Mouse (Mus musculus) limb, embryonic 11.5 days (tissue): ENCODE data around the gene Capn10. TPM values are rescaled to one million over a fixed set of nuclear protein-coding genes. Genes with fewer than 3 reads are reported as not detected.

ENCODE experiments used
- ATAC-seq: fragments of 200-750 bp; cut with Nextera tagmentation; 2 replicates; pipeline ENCODE4 v1.8.0; 2017; ENCODE audit warnings: low read depth; ENCODE audit not compliant: insufficient number of reproducible peaks, low FRiP score, low TSS enrichment
- DNase-seq: peaks from one replicate; pipeline ENCODE4 v3.0.0-alpha.2; 2015; ENCODE audit warnings: low spot score
- H3K27ac ChIP-seq: fragments of 300-500 bp; sonication (generic); replicated peaks from 2 replicates; pipeline ENCODE4 v1.5.1; 2014; ENCODE audit warnings: low read depth, mild to moderate bottlenecking, low read length
- H3K27me3 ChIP-seq: fragments of 300-500 bp; sonication (generic); 2 replicates; pipeline ENCODE4 v1.6.1; 2014; ENCODE audit warnings: mild to moderate bottlenecking, low read length, mixed read lengths; ENCODE audit not compliant: control insufficient read depth, insufficient read depth
- H3K36me3 ChIP-seq: fragments of 300-500 bp; sonication (generic); 2 replicates; pipeline ENCODE4 v1.6.1; 2014; ENCODE audit warnings: mild to moderate bottlenecking, low read length, moderate library complexity, mixed read lengths; ENCODE audit not compliant: control insufficient read depth, insufficient read depth
- H3K4me1 ChIP-seq: fragments of 300-500 bp; sonication (generic); 2 replicates; pipeline ENCODE4 v1.6.1; 2014; ENCODE audit warnings: low read length, mixed read lengths; ENCODE audit not compliant: control insufficient read depth, insufficient read depth
- H3K4me2 ChIP-seq: fragments of 300-500 bp; sonication (generic); 2 replicates; pipeline ENCODE4 v1.6.1; 2014; ENCODE audit warnings: low read depth, mild to moderate bottlenecking, moderate library complexity; ENCODE audit not compliant: severe bottlenecking
- H3K4me3 ChIP-seq: fragments of 300-500 bp; sonication (generic); 2 replicates; pipeline ENCODE4 v1.5.1; 2014; ENCODE audit warnings: low read depth, low read length
- H3K9ac ChIP-seq: fragments of 300-500 bp; sonication (generic); 2 replicates; pipeline ENCODE4 v1.6.1; 2014; ENCODE audit warnings: mild to moderate bottlenecking, low read length
- H3K9me3 ChIP-seq: fragments of 300-500 bp; sonication (generic); 2 replicates; pipeline ENCODE4 v1.6.1; 2016; ENCODE audit warnings: low read length; ENCODE audit not compliant: control insufficient read depth
- WGBS: fragments of 180-500 bp; shearing (Covaris S2); extraction: QIAGEN DNeasy Blood & Tissue Kit; methylation state at CpG from one replicate; pipeline ENCODE4 v1.1.7; 2014; 5-methylcytosine and 5-hydroxymethylcytosine counted together
- polyA plus RNA-seq: library from polyadenylated mRNA; unstranded; fragments of >200 nt; fragmentation: Nextera tagmentation; extraction: Ambion mirVana; gene quantifications from 2 replicates; pipeline ENCODE4 v1.2.1, GENCODE M21; 2014

Capn10 gene
- polyA plus RNA-seq: 31.9 and 36.5 TPM in 2 replicates

- 0% methylated on average over 45 of the region's 45 CpGs for WGBS
- ATAC-seq: peak; percentile 99
- Histone ChIP-seq H3K27me3 (no peaks in the 10 kb centered on the region), H3K36me3 (peaks cover 4% of the 10 kb centered on the region; the same call in 1 of the 2 replicates), H3K27ac (peak within 1 kb of the TSS; percentile 89), H3K4me3 (peak within 1 kb of the TSS; percentile 81), H3K4me2 (peak within 1 kb of the TSS; percentile 84), H3K4me1 (peaks cover 10% of the 10 kb centered on the region), H3K9ac (peak within 1 kb of the TSS; percentile 75), H3K9me3 (no peaks in the 10 kb centered on the region)
- peak; percentile 94 for DNase-seq
These were observed at the start of gene Capn10 for GRCm38 (mm10) chr1:92934182-92934827. Gene Capn10 (plus strand): TSS chr1:92934376.

GRCm38 (mm10) chr1:92888901-92889655 is 45.1 kb upstream of the Capn10 start:
- no peak overlapping the region for H3K27ac ChIP-seq
- no peak overlapping the region for H3K9ac ChIP-seq
- H3K4me1 ChIP-seq: no peaks in the 10 kb centered on the region
- ATAC-seq: no peak
- H3K4me3 ChIP-seq: no peak overlapping the region
- DNase-seq: no peak
- H3K9me3 ChIP-seq: no peaks in the 10 kb centered on the region
- no peaks in the 10 kb centered on the region for H3K36me3 ChIP-seq
- H3K4me2 ChIP-seq: no peak overlapping the region
- H3K27me3 ChIP-seq: no peaks in the 10 kb centered on the region
- 77% methylated on average over 7 of the region's 7 CpGs for WGBS

GRCm38 (mm10) chr1:92892791-92893190 is 41.4 kb upstream of the Capn10 start:
- DNase-seq: no peak
- Histone ChIP-seq H3K4me1 (no peaks in the 10 kb centered on the region), H3K27ac (no peak overlapping the region), H3K4me3 (no peak overlapping the region), H3K9me3 (no peaks in the 10 kb centered on the region), H3K9ac (no peak overlapping the region), H3K36me3 (no peaks in the 10 kb centered on the region), H3K4me2 (no peak overlapping the region), H3K27me3 (no peaks in the 10 kb centered on the region)
- ATAC-seq: no peak
- 72% methylated on average over 3 of the region's 3 CpGs for WGBS

GRCm38 (mm10) chr1:92893896-92894295 is 40.3 kb upstream of the Capn10 start:
- 74% methylated on average over 3 of the region's 3 CpGs for WGBS
- Histone ChIP-seq H3K9ac (no peak overlapping the region), H3K4me2 (no peak overlapping the region), H3K36me3 (no peaks in the 10 kb centered on the region), H3K4me3 (no peak overlapping the region), H3K4me1 (no peaks in the 10 kb centered on the region), H3K9me3 (no peaks in the 10 kb centered on the region), H3K27me3 (no peaks in the 10 kb centered on the region), H3K27ac (no peak overlapping the region)
- DNase-seq (no peak), ATAC-seq (no peak)

GRCm38 (mm10) chr1:92895089-92895488 is 39.1 kb upstream of the Capn10 start:
- H3K4me2 ChIP-seq: no peak overlapping the region
- DNase-seq (peak; percentile 84), ATAC-seq (peak; percentile 70; the same call in 1 of the 2 replicates)
- H3K9ac ChIP-seq: no peak overlapping the region
- no peaks in the 10 kb centered on the region for H3K36me3 ChIP-seq
- no peaks in the 10 kb centered on the region for H3K9me3 ChIP-seq
- no peaks in the 10 kb centered on the region for H3K4me1 ChIP-seq
- no peak overlapping the region for H3K4me3 ChIP-seq
- WGBS: 13% methylated on average over 3 of the region's 3 CpGs
- H3K27me3 ChIP-seq: no peaks in the 10 kb centered on the region
- no peak overlapping the region for H3K27ac ChIP-seq

- Histone ChIP-seq H3K9me3 (no peaks in the 10 kb centered on the region), H3K4me3 (no peak within 1 kb of the TSS), H3K36me3 (no peaks in the 10 kb centered on the region), H3K27me3 (no peaks in the 10 kb centered on the region), H3K9ac (no peak within 1 kb of the TSS), H3K4me1 (no peaks in the 10 kb centered on the region), H3K4me2 (peak within 1 kb of the TSS; percentile 33), H3K27ac (no peak within 1 kb of the TSS)
- DNase-seq (peak; percentile 78), ATAC-seq (peak; percentile 60; the same call in 1 of the 2 replicates)
- under 1% methylated on average over 15 of the region's 15 CpGs for WGBS
These were observed 31.4 kb upstream of the Capn10 start, which contains the start of gene Ankmy1 for GRCm38 (mm10) chr1:92902786-92903185. Gene Ankmy1 (minus strand): TSS chr1:92902906.

GRCm38 (mm10) chr1:92903627-92904026 is 30.5 kb upstream of the Capn10 start:
- Histone ChIP-seq H3K4me2 (no peak overlapping the region), H3K9me3 (no peaks in the 10 kb centered on the region), H3K4me3 (no peak overlapping the region), H3K36me3 (no peaks in the 10 kb centered on the region), H3K4me1 (no peaks in the 10 kb centered on the region), H3K27me3 (no peaks in the 10 kb centered on the region), H3K27ac (no peak overlapping the region), H3K9ac (no peak overlapping the region)
- WGBS: 78% methylated on average over 4 of the region's 4 CpGs
- DNase-seq: no peak
- no peak for ATAC-seq

- Histone ChIP-seq H3K4me3 (no peak overlapping the region), H3K36me3 (no peaks in the 10 kb centered on the region), H3K4me2 (no peak overlapping the region), H3K9me3 (no peaks in the 10 kb centered on the region), H3K27ac (no peak overlapping the region), H3K4me1 (peaks cover 6% of the 10 kb centered on the region; the same call in 1 of the 2 replicates), H3K9ac (no peak overlapping the region), H3K27me3 (no peaks in the 10 kb centered on the region)
- ATAC-seq: no peak
- WGBS: 88% methylated on average over 2 of the region's 2 CpGs
- no peak for DNase-seq
These were observed 28.4 kb upstream of the Capn10 start for GRCm38 (mm10) chr1:92905703-92906310.
